Mouse (Mus musculus) heart, adult 2 months (tissue): ENCODE results near the gene Usp19. TPM values are rescaled to one million over a fixed set of nuclear protein-coding genes. Genes with fewer than 3 reads are reported as not detected.

Experiments
- DNase-seq, 2 experiments: peaks; one replicate each; pipeline ENCODE4 v3.0.0; 2021
- H3K27ac ChIP-seq: fragments of 200-600 bp; 2 replicates; pipeline ENCODE4 v1.8.1; 2022
- H3K27me3 ChIP-seq: fragments of 200-500 bp; 2 replicates; pipeline ENCODE4 v1.6.1; 2012; ENCODE audit warnings: mild to moderate bottlenecking, low read length, inconsistent platforms, mixed read lengths; ENCODE audit not compliant: control insufficient read depth, insufficient read depth
- H3K36me3 ChIP-seq: fragments of 200-500 bp; 2 replicates; pipeline ENCODE4 v1.6.1; 2012; ENCODE audit warnings: low read length, inconsistent platforms; ENCODE audit not compliant: control insufficient read depth, insufficient read depth
- H3K4me1 ChIP-seq: fragments of 200-500 bp; 2 replicates; pipeline ENCODE4 v1.6.1; 2011; ENCODE audit warnings: low read length; ENCODE audit not compliant: control insufficient read depth, insufficient read depth
- H3K4me3 ChIP-seq: fragments of 200-600 bp; 2 replicates; pipeline ENCODE4 v1.8.1; 2022
- H3K79me2 ChIP-seq: fragments of 200-500 bp; replicated peaks from 2 replicates; pipeline ENCODE4 v1.6.1; 2012; ENCODE audit warnings: mild to moderate bottlenecking, inconsistent platforms, low read length, moderate library complexity, mixed read lengths; ENCODE audit not compliant: control insufficient read depth, insufficient read depth
- H3K9ac ChIP-seq: fragments of 200-500 bp; 2 replicates; pipeline ENCODE4 v1.6.1; 2012; ENCODE audit warnings: low read depth, mild to moderate bottlenecking, control low read depth, inconsistent platforms, low read length, mixed read lengths
- CTCF ChIP-seq: fragments of 200-600 bp; IDR thresholded peaks from 2 replicates; pipeline ENCODE4 v1.8.1; 2022; ENCODE audit warnings: antibody characterized with exemption, mild to moderate bottlenecking, moderate library complexity
- EP300 ChIP-seq: fragments of 200-500 bp; IDR thresholded peaks from 2 replicates; pipeline ENCODE4 v1.6.1; 2011; ENCODE audit warnings: low read depth, low read length, control low read depth; ENCODE audit not compliant: insufficient read depth
- POLR2A ChIP-seq: fragments of 200-500 bp; IDR thresholded peaks from 2 replicates; pipeline ENCODE4 v1.6.1; 2011; ENCODE audit warnings: mild to moderate bottlenecking, low read depth, low read length, control low read depth; ENCODE audit not compliant: insufficient read depth
- WGBS: fragments of 180-500 bp; shearing (Covaris S2); methylation state at CpG from one replicate; pipeline ENCODE4 v1.1.7; 2018; 5-methylcytosine and 5-hydroxymethylcytosine counted together
- intact Hi-C: fragments of 180-260 bp; cut with DNase I; formaldehyde crosslinking; loops from one replicate; pipeline ENCODE4 v1.15.1; 2025
- polyA plus RNA-seq: library from polyadenylated mRNA; depleted of rRNA; stranded (reverse); fragments of >200 nt; gene quantifications from 2 replicates; pipeline ENCODE4 v1.2.3, GENCODE M21; 2012
- total RNA-seq, 2 experiments: library from RNA; stranded (reverse); gene quantifications; 2 replicates each; pipeline ENCODE4 v1.2.3; 2021

Usp19 gene
- total and polyA plus RNA-seq, 3 experiments, result 83.2 to 110 (median 91.9) TPM

GRCm38 (mm10) chr9:108474528-108474927 lies 15.9 kb upstream of the Usp19 start:
- H3K79me2 ChIP-seq, result no peaks in the 10 kb centered on the region
- no peak overlapping the region for H3K9ac ChIP-seq
- intact Hi-C loops, result no loop called here
- no peak overlapping the region for H3K27ac ChIP-seq
- 50% methylated on average over 1 of the region's 1 CpGs for WGBS
- TF ChIP-seq CTCF (no peak), EP300 (no peak), POLR2A (no peak)
- H3K27me3 ChIP-seq, result no peaks in the 10 kb centered on the region
- peaks cover 5% of the 10 kb centered on the region for H3K4me1 ChIP-seq
- no peaks in the 10 kb centered on the region for H3K36me3 ChIP-seq
- H3K4me3 ChIP-seq, result no peak overlapping the region
- DNase-seq, result no peak

- Histone ChIP-seq H3K79me2 (peaks cover 6% of the 10 kb centered on the region), H3K9ac (peak overlapping the region; percentile 52), H3K27me3 (no peaks in the 10 kb centered on the region), H3K27ac (peak overlapping the region; percentile 99), H3K36me3 (no peaks in the 10 kb centered on the region), H3K4me3 (peak overlapping the region; percentile 81), H3K4me1 (peaks cover 11% of the 10 kb centered on the region)
- intact Hi-C loops, result loop anchor here (2.0 kb wide), 2 partner anchors 18 to 38 kb away; partner anchors contain the start of genes Ccdc71, Klhdc8b and Qrich1
- WGBS, result under 1% methylated on average over 20 of the region's 20 CpGs
- peak; percentile 93 to 94 for DNase-seq
- TF ChIP-seq POLR2A, result peak; percentile 80
- TF ChIP-seq EP300, result peak; percentile 90
- peak; percentile 24; the same call in 1 of the 2 replicates for TF ChIP-seq CTCF
Observed at GRCm38 (mm10) chr9:108478638-108479156, 11.7 kb upstream of the Usp19 start.

GRCm38 (mm10) chr9:108479241-108479640 lies 11.2 kb upstream of the Usp19 start:
- intact Hi-C loops, result loop anchor here (2.0 kb wide), 2 partner anchors 18 to 38 kb away; partner anchors contain the start of genes Ccdc71, Klhdc8b and Qrich1
- Histone ChIP-seq H3K4me1 (peaks cover 11% of the 10 kb centered on the region), H3K79me2 (peaks cover 8% of the 10 kb centered on the region), H3K4me3 (peak overlapping the region; percentile 81), H3K36me3 (no peaks in the 10 kb centered on the region), H3K27ac (peak overlapping the region; percentile 99), H3K9ac (no peak overlapping the region), H3K27me3 (no peaks in the 10 kb centered on the region)
- 25% methylated on average over 11 of the region's 11 CpGs for WGBS
- TF ChIP-seq CTCF (no peak), EP300 (no peak), POLR2A (no peak)
- DNase-seq, result peak in 1 of 2 experiments; percentile 71

- Histone ChIP-seq H3K27me3 (no peaks in the 10 kb centered on the region), H3K4me1 (peaks cover 11% of the 10 kb centered on the region), H3K36me3 (no peaks in the 10 kb centered on the region), H3K79me2 (peaks cover 8% of the 10 kb centered on the region), H3K4me3 (peak within 1 kb of the TSS; percentile 81), H3K27ac (peak within 1 kb of the TSS; percentile 99), H3K9ac (peak within 1 kb of the TSS; percentile 91)
- peak; percentile 74 to 80 for DNase-seq
- TF ChIP-seq POLR2A (peak; percentile 98), CTCF (no peak), EP300 (peak; percentile 65; the same call in 1 of the 2 replicates)
- intact Hi-C loops, result loop anchor here (2.0 kb wide), 2 partner anchors 19 to 37 kb away; partner anchors contain the start of genes Ccdc71, Klhdc8b and Qrich1
- 8% methylated on average over 10 of the region's 10 CpGs for WGBS
Observed at GRCm38 (mm10) chr9:108479721-108480351, 10.6 kb upstream of the Usp19 start, which contains the start of gene Lamb2. TSS of gene Lamb2 (plus strand) at chr9:108479736.

GRCm38 (mm10) chr9:108480813-108481519 lies 9.4 kb upstream of the Usp19 start:
- H3K4me1 ChIP-seq, result peaks cover 11% of the 10 kb centered on the region
- TF ChIP-seq EP300, result no peak
- no peak for TF ChIP-seq CTCF
- no peak; the same call in 1 of the 2 replicates for TF ChIP-seq POLR2A
- H3K9ac ChIP-seq, result peak overlapping the region; percentile 91
- DNase-seq, result peak in 1 of 2 experiments; percentile 42
- 69% methylated on average over 28 of the region's 28 CpGs for WGBS
- H3K27me3 ChIP-seq, result no peaks in the 10 kb centered on the region
- peaks cover 8% of the 10 kb centered on the region for H3K79me2 ChIP-seq
- peak overlapping the region; percentile 99 for H3K27ac ChIP-seq
- intact Hi-C loops, result no loop called here
- peak overlapping the region; percentile 81 for H3K4me3 ChIP-seq
- no peaks in the 10 kb centered on the region for H3K36me3 ChIP-seq
